Mouse (Mus musculus) liver, embryonic 14.5 days (tissue): ENCODE measurements around the gene Ift122.

ENCODE experiments used
- CTCF ChIP-seq: IDR thresholded peaks from 2 replicates; pipeline ENCODE4 v1.5.1; 2016; ENCODE audit warnings: antibody characterized with exemption, low read depth, control low read depth
- EP300 ChIP-seq: IDR thresholded peaks from 2 replicates; pipeline ENCODE4 v1.6.1; 2016; ENCODE audit warnings: antibody characterized with exemption, low read depth

GRCm38 (mm10) chr6:115926416-115926815, 73.1 kb downstream of the Ift122 start:
- TF ChIP-seq EP300 = no peak
- TF ChIP-seq CTCF = no peak
